Mouse (Mus musculus): ENCODE measurements at regions not wholly inside any gene's neighbourhood (a gene's known extent, or its start where the extent isn't known, plus 50 kb on each side); places are given as distances from the start of the nearest gene placed in this dataset.

- no peaks in the 10 kb centered on the region for H3K27me3 ChIP-seq (ENCODE audit: control insufficient read depth, insufficient read depth, low read length)
Observed at GRCm38 (mm10) chr15:88468107-88468506, 132.0 kb upstream of the Zdhhc25 start.

GRCm38 (mm10) chr15:88468810-88469209, 131.3 kb upstream of the Zdhhc25 start:
- H3K4me3 ChIP-seq (replicated peaks; ENCODE audit: low read length) = no peak overlapping the region
- DNase-seq (ENCODE audit: low spot score) (peak; percentile 71), ATAC-seq (ENCODE audit: low FRiP score) (peak; percentile 53; the same call in 1 of the 2 replicates)
- no peak overlapping the region for H3K27ac ChIP-seq
- H3K9ac ChIP-seq = no peak overlapping the region
- peaks cover 8% of the 10 kb centered on the region; the same call in 1 of the 2 replicates for H3K4me1 ChIP-seq (replicated peaks; ENCODE audit: control insufficient read depth, insufficient read depth, low read length)
- 43% methylated on average over 2 of the region's 2 CpGs for WGBS
- no peaks in the 10 kb centered on the region for H3K9me3 ChIP-seq (ENCODE audit: control insufficient read depth, low read length)
- no peaks in the 10 kb centered on the region for H3K36me3 ChIP-seq (replicated peaks; ENCODE audit: control insufficient read depth, insufficient read depth)
- no peak overlapping the region for H3K4me2 ChIP-seq (replicated peaks)
- no peaks in the 10 kb centered on the region for H3K27me3 ChIP-seq (ENCODE audit: control insufficient read depth, insufficient read depth, low read length)

More at GRCm38 (mm10) chr15:88468107-88468506, 132.0 kb upstream of the Zdhhc25 start:
- Histone ChIP-seq H3K4me3 (replicated peaks; ENCODE audit: low read length) (no peak overlapping the region), H3K4me2 (replicated peaks) (no peak overlapping the region), H3K36me3 (replicated peaks; ENCODE audit: control insufficient read depth, insufficient read depth) (no peaks in the 10 kb centered on the region), H3K9me3 (ENCODE audit: control insufficient read depth, low read length) (no peaks in the 10 kb centered on the region), H3K9ac (no peak overlapping the region), H3K27ac (no peak overlapping the region), H3K4me1 (replicated peaks; ENCODE audit: control insufficient read depth, insufficient read depth, low read length) (peaks cover 8% of the 10 kb centered on the region; the same call in 1 of the 2 replicates)
- DNase-seq (ENCODE audit: low spot score) (peak; percentile 55), ATAC-seq (ENCODE audit: low FRiP score) (peak; percentile 68; the same call in 1 of the 2 replicates)
- 15% methylated on average over 12 of the region's 12 CpGs for WGBS

GRCm38 (mm10) chr15:88469508-88470455, 130.3 kb upstream of the Zdhhc25 start:
- Histone ChIP-seq H3K9me3 (ENCODE audit: control insufficient read depth, low read length) (no peaks in the 10 kb centered on the region), H3K4me1 (replicated peaks; ENCODE audit: control insufficient read depth, insufficient read depth, low read length) (peaks cover 8% of the 10 kb centered on the region; the same call in 1 of the 2 replicates), H3K27ac (no peak overlapping the region), H3K27me3 (ENCODE audit: control insufficient read depth, insufficient read depth, low read length) (no peaks in the 10 kb centered on the region), H3K9ac (no peak overlapping the region), H3K36me3 (replicated peaks; ENCODE audit: control insufficient read depth, insufficient read depth) (no peaks in the 10 kb centered on the region), H3K4me3 (replicated peaks; ENCODE audit: low read length) (no peak overlapping the region), H3K4me2 (replicated peaks) (no peak overlapping the region)
- 77% methylated on average over 15 of the region's 15 CpGs for WGBS
- ATAC-seq (ENCODE audit: low FRiP score) = peak; percentile 57; the same call in 1 of the 2 replicates
- peak; percentile 33 for DNase-seq (ENCODE audit: low spot score)

DNA sequence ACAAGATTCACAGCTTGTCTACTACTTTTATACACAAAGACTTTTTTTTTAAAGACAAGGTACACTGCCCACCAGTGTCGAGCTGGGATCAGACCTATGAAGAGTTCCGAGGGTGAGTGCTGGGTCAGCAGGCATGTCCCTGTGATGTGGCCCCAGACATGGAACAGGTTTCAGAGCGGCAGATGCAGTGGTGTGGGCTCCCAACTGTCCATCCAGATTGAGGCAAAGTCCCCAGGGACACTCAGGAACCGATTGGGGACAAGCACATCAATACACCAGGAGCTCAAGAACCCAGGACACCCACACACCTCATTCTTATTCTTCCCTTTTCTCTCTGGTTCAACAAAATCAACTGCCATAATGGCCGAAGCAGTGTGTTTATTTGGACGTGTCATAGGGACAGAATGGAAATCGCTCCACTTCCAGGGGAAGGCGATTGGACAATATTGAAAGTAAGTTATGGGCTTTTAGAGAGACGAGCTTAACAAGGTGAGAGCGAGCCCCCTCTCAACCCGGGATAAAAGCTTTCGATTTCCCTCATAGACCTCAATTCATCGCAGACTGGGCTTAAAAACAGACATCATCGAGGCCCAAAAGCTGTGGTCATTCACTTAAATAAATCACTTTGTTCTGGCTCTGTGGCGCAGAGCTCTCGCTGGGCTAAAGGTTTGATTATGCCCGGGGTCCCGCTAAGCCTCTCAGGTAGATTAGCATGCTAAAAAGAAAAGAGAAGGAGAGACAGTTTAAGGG, 127.6 kb upstream of the Zdhhc25 start:
- no peak overlapping the region for H3K4me2 ChIP-seq (replicated peaks)
- 63% methylated on average over 18 of the region's 18 CpGs for WGBS
- H3K27me3 ChIP-seq (ENCODE audit: control insufficient read depth, insufficient read depth, low read length) = no peaks in the 10 kb centered on the region
- peaks cover 8% of the 10 kb centered on the region; the same call in 1 of the 2 replicates for H3K4me1 ChIP-seq (replicated peaks; ENCODE audit: control insufficient read depth, insufficient read depth, low read length)
- no peak overlapping the region for H3K9ac ChIP-seq
- H3K9me3 ChIP-seq (ENCODE audit: control insufficient read depth, low read length) = no peaks in the 10 kb centered on the region
- no peaks in the 10 kb centered on the region for H3K36me3 ChIP-seq (replicated peaks; ENCODE audit: control insufficient read depth, insufficient read depth)
- no peak for DNase-seq (ENCODE audit: low spot score)
- H3K27ac ChIP-seq = no peak overlapping the region
- ATAC-seq (ENCODE audit: low FRiP score) = no peak
- no peak overlapping the region for H3K4me3 ChIP-seq (replicated peaks; ENCODE audit: low read length)

GRCm38 (mm10) chr15:88473221-88473620, 126.9 kb upstream of the Zdhhc25 start:
- no peak overlapping the region for H3K9ac ChIP-seq
- 50% methylated on average over 5 of the region's 5 CpGs for WGBS
- H3K27me3 ChIP-seq (ENCODE audit: control insufficient read depth, insufficient read depth, low read length) = no peaks in the 10 kb centered on the region
- H3K9me3 ChIP-seq (ENCODE audit: control insufficient read depth, low read length) = no peaks in the 10 kb centered on the region
- ATAC-seq (ENCODE audit: low FRiP score) (no peak), DNase-seq (ENCODE audit: low spot score) (no peak)
- H3K4me2 ChIP-seq (replicated peaks) = no peak overlapping the region
- no peak overlapping the region for H3K27ac ChIP-seq
- H3K4me3 ChIP-seq (replicated peaks; ENCODE audit: low read length) = no peak overlapping the region
- H3K4me1 ChIP-seq (replicated peaks; ENCODE audit: control insufficient read depth, insufficient read depth, low read length) = peaks cover 8% of the 10 kb centered on the region; the same call in 1 of the 2 replicates
- no peaks in the 10 kb centered on the region for H3K36me3 ChIP-seq (replicated peaks; ENCODE audit: control insufficient read depth, insufficient read depth)

GRCm38 (mm10) chr15:88483471-88483870, 116.6 kb upstream of the Zdhhc25 start:
- Histone ChIP-seq H3K36me3 (replicated peaks; ENCODE audit: control insufficient read depth, insufficient read depth) (no peaks in the 10 kb centered on the region), H3K27ac (no peak overlapping the region), H3K9ac (no peak overlapping the region), H3K4me3 (replicated peaks; ENCODE audit: low read length) (no peak overlapping the region), H3K4me1 (replicated peaks; ENCODE audit: control insufficient read depth, insufficient read depth, low read length) (no peaks in the 10 kb centered on the region), H3K4me2 (replicated peaks) (no peak overlapping the region), H3K9me3 (ENCODE audit: control insufficient read depth, low read length) (no peaks in the 10 kb centered on the region), H3K27me3 (ENCODE audit: control insufficient read depth, insufficient read depth, low read length) (no peaks in the 10 kb centered on the region)
- ATAC-seq (ENCODE audit: low FRiP score) = no peak
- no peak for DNase-seq (ENCODE audit: low spot score)
- 83% methylated on average over 6 of the region's 6 CpGs for whole genome bisulfite sequencing

DNA sequence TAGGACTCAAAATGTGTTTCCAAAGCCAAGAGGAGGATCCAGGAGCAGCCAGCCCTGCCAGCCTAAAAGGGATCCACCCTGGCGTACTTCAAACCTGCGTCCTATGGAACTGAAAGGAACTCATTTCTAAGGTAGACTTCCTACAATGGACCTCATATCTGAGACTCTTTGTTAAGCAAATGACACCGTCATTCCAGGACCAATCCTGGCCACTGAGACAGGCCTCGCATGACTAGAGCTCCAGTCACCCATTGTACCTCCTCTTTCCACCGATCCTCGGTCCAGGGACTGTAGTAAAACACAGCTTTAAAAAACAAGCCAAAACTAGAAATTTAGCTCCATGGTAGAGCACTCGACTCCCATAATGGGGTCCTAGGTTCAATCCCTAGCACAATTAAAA, 110.4 kb upstream of the Zdhhc25 start:
- Histone ChIP-seq H3K9me3 (ENCODE audit: control insufficient read depth, low read length) (no peaks in the 10 kb centered on the region), H3K36me3 (replicated peaks; ENCODE audit: control insufficient read depth, insufficient read depth) (no peaks in the 10 kb centered on the region), H3K4me2 (replicated peaks) (no peak overlapping the region), H3K9ac (no peak overlapping the region), H3K27me3 (ENCODE audit: control insufficient read depth, insufficient read depth, low read length) (no peaks in the 10 kb centered on the region), H3K4me3 (replicated peaks; ENCODE audit: low read length) (no peak overlapping the region), H3K4me1 (replicated peaks; ENCODE audit: control insufficient read depth, insufficient read depth, low read length) (0 out of 2 replicates have a peak, but pooled peaks cover 4% of the 10 kb centered on the region), H3K27ac (no peak overlapping the region)
- no peak for DNase-seq (ENCODE audit: low spot score)
- no peak for ATAC-seq (ENCODE audit: low FRiP score)
- WGBS = 91% methylated on average over 7 of the region's 7 CpGs

DNA sequence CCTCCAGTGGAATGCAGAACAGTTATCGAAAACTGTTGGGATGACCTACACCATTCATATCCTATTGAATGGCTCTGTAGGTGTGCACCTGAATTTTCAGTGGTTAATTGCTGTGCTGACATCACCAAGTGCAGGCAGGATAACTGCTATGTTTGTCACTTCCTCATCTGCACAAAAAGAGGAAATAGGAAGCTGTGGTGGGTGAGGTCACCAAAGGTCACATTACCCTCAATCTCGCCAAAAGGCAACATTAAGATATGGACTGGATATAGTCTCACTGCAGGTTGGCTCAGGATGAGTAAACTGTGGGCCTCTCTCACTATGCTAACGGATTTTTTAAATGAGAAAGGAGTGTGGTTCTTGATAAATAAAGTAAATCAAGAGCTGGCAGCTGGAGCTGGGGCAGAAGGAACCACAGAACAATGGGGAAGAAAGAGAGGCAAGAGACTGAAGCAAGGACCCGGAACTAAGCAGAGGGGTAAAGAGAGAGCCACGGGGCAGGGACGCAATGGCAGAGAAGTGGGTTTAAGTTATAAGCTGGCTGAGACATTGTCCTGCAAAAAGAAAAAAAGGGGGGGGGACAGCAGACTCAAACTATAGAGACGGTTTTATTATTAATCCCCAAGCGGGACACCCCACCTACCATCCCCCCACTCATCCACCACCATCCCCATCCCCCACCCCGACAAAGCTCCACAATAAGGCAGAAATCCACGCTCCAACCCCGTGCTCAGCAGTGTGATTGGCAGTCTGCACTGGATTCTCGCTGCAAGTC, 109.6 kb upstream of the Zdhhc25 start:
- DNase-seq (ENCODE audit: low spot score) (no peak), ATAC-seq (ENCODE audit: low FRiP score) (no peak)
- H3K36me3 ChIP-seq (replicated peaks; ENCODE audit: control insufficient read depth, insufficient read depth) = no peaks in the 10 kb centered on the region
- no peak overlapping the region for H3K4me3 ChIP-seq (replicated peaks; ENCODE audit: low read length)
- no peaks in the 10 kb centered on the region for H3K9me3 ChIP-seq (ENCODE audit: control insufficient read depth, low read length)
- WGBS = 41% methylated on average over 12 of the region's 12 CpGs
- H3K27ac ChIP-seq = no peak overlapping the region
- H3K4me2 ChIP-seq (replicated peaks) = no peak overlapping the region
- H3K27me3 ChIP-seq (ENCODE audit: control insufficient read depth, insufficient read depth, low read length) = no peaks in the 10 kb centered on the region
- 0 out of 2 replicates have a peak, but pooled peaks cover 4% of the 10 kb centered on the region for H3K4me1 ChIP-seq (replicated peaks; ENCODE audit: control insufficient read depth, insufficient read depth, low read length)
- no peak overlapping the region for H3K9ac ChIP-seq

- no peak overlapping the region for H3K27ac ChIP-seq
- 60% methylated on average over 5 of the region's 5 CpGs for WGBS
- H3K9me3 ChIP-seq (ENCODE audit: control insufficient read depth, low read length) = no peaks in the 10 kb centered on the region
- DNase-seq (ENCODE audit: low spot score) = no peak
- H3K36me3 ChIP-seq (replicated peaks; ENCODE audit: control insufficient read depth, insufficient read depth) = no peaks in the 10 kb centered on the region
- no peak overlapping the region for H3K4me2 ChIP-seq (replicated peaks)
- 0 out of 2 replicates have a peak, but pooled peaks cover 4% of the 10 kb centered on the region for H3K4me1 ChIP-seq (replicated peaks; ENCODE audit: control insufficient read depth, insufficient read depth, low read length)
- no peak overlapping the region for H3K4me3 ChIP-seq (replicated peaks; ENCODE audit: low read length)
- no peak for ATAC-seq (ENCODE audit: low FRiP score)
- no peaks in the 10 kb centered on the region for H3K27me3 ChIP-seq (ENCODE audit: control insufficient read depth, insufficient read depth, low read length)
- H3K9ac ChIP-seq = no peak overlapping the region
Observed at GRCm38 (mm10) chr15:88491091-88491366, 109.1 kb upstream of the Zdhhc25 start.

Measured in hindbrain, embryonic 14.5 days (tissue).